Mouse (Mus musculus) kidney, adult 18-20 months (tissue): ENCODE measurements around the gene Dyrk1b.
"Not testable (repeated sequence)": the region's sequence is repeated elsewhere in the genome, so short reads cannot be mapped to it uniquely, and the experiment has no call there.

Source experiments
- DNase-seq: peaks from one replicate; pipeline ENCODE4 v3.0.0; 2021

Gene Dyrk1b

DNA sequence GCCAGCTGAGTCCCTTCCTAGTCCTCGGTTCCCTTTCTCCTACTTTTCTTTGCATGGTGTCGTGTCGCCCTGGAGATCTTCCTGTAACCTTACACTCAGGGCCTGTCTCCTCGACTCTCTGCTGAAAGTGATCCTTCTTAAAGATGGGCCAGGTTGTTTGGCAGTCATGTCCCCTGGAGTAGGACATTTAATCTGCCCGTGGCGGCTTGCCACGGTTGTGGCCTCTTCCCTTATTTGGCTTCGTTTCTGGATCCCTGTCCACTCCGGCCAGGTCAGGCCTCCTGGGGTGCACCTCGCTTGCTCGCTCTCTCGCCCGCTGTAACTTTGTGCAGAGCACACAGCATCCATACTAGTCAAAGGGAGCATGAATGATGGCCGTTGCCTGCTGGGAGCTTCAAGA, 17.3 kb downstream of the Dyrk1b start:
- DNase-seq: no peak

DNA sequence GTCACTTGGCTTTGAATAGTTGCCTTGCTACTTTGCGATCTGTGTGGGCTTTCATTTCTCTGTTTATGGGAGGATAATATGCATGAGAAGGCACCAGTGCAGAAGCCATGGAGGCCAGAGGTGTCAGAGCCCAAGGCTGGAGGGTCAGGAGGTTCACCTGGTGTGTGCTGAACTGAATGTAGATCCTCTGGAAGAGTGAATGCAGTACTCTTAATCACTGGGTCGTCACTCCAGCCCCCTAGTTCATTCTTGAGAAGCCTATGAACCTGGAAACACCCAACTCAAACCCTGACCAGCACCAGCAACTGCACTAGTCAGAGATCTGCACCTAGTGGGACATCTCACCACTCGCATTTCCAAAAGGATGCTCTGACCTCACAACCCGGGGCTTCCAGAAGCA, 19.8 kb downstream of the Dyrk1b start:
- DNase-seq: no peak

DNA sequence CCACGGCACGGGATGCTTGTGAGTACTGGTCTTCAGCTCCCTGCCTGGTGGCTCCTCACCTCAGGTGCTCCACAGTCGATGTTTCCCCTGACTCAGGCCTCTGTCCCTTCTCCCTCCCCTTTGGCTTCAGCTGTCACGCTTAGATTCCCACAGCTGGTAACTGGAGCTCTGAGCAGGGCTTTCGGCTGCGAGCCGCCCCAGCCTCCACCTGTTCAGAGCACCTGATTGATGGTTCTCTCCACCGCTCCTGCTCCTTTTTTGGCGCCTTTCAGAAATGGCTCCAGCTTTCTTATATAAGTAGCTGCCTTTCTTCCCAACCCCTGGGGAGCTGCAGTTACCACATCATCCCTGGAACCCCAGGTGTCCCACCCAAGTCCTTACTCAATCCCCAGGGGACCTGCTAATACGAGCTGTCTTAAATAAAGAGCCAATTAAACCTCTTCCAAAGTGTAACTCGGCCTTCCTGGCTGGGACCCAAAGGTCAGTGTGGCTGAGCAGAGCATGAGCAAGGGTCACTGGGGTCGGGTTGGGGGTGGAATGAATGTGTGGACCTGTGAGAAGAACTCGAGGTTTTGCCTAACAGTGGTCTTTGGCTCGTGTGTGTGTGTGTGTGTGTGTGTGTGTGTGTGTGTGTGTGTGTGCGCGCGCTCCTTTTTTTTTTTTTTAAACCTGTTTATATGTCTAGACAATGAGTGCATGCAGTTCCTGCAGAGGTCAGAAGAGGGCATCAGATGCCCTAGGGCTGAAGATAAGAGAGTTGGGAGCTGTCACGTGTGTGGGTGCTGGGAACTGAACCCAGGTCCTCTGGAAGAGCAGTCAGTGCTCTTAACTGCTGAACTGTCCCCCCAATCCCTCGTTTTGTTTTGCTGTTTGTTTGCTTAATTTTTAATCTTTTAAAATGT, 24.2 kb downstream of the Dyrk1b start:
- peak; percentile 67 for DNase-seq

DNA sequence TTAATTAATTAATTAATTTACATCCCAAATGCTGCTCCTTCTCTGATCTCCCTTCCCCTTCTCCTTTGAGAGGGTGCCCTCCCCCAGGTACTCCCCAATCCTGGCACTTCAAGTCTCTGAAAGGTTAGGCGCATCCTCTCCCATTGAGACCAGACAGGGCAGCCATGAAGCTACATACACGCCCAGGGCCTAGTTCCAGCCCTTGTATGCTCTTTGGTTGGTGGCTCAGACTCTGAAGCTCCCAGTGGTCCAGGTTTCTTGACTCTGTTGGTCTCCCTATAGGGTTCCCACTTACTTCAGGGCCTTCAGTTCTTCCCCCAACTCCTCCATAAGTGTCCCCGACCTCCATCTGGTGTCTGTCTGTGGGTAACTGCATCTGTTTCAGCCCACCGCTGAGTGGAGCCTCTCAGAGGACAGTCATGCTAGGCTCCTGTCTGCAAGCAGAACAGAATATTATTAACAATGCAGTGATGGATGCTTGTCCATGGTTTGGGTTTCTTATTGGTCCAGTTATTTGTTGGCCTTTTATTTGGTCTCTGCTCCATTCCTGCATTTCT, 26.9 kb downstream of the Dyrk1b start:
- no peak for DNase-seq

DNA sequence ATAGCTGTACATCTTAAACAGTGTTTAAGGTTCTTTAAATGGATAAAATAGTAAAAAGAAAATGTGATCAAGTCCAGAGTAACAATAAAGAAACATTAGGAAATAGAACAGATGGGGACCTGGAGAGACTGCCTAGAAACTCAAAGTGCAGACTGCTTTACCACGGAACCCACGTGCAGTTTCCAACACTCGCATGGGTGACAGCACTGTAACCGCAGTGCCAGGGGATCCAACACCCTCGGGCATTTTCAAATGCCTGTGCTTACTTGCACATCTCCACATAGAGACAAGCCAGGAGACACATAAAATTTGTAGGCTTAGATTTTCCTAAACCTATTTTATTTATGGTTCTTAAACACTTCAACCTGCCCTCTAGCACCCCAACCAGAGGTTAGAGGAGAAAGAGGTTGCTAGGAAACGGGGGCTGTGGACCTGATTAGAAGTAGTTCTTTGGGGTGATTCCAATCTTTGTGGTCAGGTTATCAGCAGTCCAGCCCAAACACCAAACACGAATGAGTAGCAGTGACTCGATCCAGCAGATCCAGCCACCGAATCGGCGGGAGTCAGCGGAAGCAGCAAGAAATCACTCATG, 29.2 kb downstream of the Dyrk1b start:
- no peak for DNase-seq

DNA sequence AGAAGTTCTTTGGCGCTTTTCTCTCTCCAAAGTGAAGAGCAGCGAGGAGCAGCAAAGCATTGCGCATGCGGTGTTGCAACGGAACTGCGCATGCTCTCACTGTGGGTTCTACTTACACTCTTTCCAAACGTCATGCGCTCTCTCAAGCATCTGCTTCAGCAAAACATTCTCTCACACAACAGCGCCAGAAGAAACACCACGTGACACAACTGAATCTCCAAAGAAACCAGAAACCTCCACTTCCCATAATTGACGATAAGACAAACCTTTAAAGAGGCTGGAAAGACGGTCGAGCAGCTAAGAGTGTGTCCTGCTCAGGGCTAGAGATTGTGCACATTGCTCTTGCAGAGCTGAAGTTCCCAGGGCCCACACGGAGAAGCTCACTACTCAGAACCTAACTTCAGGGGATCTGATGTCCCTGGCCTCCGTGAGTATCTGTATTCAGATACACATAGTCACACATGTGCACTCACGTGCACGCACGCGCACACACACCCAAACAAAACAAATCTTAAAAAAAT, 29.8 kb downstream of the Dyrk1b start:
- peak; percentile 67 for DNase-seq

DNA sequence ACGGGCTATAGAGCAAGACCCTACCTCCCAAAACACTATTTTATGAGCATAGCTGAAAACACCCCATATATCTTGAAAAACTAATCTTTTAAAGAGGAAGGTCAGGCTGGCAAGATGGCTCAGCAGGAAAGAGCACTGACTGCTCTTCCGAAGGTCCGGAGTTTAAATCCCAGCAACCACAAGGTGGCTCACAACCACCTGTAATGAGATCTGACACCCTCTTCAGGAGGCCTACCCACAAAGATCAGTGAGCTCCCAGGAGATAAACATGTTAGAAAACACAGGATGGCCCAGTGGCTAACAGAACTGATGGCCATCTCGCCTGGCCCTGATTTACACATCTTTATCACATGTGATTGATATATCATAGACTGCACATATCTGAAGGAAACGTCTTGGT, 31.5 kb downstream of the Dyrk1b start:
- DNase-seq: no peak

DNA sequence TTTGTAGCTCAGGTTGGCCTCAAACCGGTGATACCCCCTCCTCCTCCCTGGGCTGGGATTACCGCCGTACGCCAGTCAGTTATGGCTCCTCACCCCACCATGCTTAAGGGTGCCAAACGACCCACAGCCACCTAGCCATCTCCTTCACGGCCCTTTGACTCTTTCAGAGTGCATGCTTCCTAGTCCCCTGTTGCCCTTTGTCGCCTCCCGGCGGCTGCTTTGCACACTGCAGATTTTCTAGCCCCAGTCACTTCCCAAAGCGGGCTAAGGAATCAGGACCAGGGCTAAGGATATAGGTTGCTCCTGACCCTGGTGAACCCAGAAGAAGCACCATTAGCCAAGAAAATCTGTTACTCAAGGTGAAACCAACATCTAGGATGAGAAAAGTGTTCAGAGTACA, 34.9 kb downstream of the Dyrk1b start:
- peak; percentile 82 for DNase-seq

DNA sequence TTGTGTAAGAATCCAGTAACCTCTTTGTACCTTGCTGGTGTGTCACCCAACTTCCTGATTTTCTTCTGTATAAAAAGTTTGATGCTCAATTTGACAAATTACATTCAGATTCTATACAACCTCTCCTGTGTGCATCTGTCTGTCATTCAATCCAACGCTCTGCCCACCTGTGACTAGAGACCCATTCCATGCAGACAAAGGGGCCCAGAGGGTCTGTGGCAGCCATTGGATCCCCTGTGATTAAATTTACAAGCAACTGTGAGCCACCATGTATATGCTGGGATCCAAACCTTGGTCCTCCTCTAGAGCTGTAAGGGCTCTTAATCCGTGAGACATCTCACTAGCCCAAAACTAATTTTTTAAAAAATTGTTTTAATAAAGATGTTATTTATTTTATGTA, 36.7 kb downstream of the Dyrk1b start:
- not testable (repeated sequence) for DNase-seq

DNA sequence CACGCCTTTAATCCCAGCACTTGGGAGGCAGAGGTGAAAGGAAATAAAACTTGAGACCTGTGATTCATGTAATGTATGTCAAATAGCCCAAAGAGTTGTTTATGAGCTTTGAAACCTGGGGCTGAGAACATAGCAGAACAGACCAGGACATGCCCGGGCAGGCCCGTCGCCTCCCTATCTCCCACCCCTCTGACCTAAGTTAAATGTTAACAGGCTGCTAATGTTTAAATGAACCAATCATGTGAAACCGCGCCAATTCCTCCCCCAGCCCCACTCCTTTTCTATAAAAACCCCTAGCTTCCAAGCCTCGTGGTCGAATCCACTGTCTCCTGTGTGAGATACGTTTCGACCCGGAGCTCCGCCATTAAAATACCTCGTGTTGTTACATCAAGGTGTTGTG, 38.5 kb downstream of the Dyrk1b start:
- DNase-seq: not testable (repeated sequence)

DNA sequence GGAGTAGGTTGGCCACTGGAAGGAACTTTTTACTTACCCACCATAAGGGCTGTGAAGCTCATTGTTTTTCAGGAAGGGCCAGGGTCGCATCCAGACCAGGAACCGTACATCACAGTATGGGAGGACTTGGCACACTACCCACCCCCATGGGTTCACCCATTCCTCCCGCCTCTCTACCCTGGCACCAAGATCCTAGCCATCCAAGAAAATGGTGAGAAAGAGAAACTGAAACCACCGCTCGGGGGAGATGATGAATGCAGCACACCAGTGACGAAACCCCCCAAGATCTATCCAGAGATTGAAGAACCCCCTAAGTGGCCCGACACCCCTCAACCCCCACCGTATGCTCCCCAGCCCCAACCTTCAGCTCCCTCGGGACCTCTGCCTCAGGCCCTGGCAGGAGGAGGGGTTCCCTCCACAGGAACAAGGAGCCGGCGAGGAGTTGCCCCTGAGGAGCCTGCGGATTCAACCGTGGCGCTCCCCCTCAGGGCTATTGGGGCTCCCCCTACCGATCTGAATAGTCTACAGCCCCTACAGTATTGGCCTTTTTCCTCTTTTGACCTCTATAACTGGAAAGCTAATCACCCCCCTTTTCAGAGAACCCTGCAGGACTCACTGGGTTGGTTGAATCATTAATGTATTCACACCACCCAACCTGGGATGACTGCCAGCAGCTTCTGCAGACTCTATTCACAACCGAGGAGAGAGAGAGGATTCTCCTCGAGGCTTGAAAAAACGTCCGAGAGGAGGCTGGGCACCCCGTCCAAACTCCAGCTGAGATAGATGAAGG, 39.9 kb downstream of the Dyrk1b start:
- DNase-seq: peak; percentile 75

DNA sequence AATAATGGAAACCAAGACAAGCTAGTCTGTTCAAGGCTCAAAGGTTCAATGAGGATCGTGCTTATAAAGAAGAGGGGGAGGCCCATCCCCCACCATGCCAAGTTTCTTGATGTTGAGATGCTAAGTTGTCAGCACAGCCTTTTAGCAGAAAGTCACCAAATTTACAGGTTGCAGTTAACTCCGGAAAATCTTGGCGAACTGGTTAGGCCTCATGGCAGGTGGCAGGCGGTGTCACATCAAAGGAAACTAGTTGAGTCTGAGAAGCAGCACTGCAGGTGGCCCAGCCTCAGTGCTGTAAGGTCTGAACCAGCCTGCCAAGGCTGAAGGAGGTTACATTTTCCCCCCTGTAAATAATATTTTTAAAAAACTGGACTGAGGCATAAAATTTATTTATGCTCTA, 47.6 kb downstream of the Dyrk1b start:
- DNase-seq: not testable (repeated sequence)

DNA sequence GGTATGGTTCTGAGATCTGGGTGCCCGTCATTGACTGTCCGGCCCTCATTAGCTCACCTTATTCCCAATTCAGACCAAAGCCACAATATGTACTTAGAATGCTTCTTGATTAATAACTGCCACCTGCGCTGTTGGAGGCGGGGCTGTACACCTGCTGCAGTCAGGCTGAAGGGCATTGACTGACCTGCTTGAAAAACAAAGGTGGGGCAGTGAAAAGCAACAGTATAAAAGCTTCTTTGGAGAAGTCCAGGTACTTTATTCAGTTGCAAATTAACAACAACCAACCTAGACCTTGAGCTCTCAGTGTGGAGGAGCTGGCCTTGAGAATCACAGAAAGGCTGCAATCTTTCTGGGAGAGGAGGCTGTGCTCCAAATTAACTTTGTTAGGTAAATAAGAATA, 48.2 kb downstream of the Dyrk1b start:
- not testable (repeated sequence) for DNase-seq
